Mouse (Mus musculus): ENCODE results near the gene Gramd2. TPM values are rescaled to one million over a fixed set of nuclear protein-coding genes. Genes with fewer than 3 reads are reported as not detected.

Gramd2 gene
- polyA plus RNA-seq, 1 experiment, result 113 TPM

DNA sequence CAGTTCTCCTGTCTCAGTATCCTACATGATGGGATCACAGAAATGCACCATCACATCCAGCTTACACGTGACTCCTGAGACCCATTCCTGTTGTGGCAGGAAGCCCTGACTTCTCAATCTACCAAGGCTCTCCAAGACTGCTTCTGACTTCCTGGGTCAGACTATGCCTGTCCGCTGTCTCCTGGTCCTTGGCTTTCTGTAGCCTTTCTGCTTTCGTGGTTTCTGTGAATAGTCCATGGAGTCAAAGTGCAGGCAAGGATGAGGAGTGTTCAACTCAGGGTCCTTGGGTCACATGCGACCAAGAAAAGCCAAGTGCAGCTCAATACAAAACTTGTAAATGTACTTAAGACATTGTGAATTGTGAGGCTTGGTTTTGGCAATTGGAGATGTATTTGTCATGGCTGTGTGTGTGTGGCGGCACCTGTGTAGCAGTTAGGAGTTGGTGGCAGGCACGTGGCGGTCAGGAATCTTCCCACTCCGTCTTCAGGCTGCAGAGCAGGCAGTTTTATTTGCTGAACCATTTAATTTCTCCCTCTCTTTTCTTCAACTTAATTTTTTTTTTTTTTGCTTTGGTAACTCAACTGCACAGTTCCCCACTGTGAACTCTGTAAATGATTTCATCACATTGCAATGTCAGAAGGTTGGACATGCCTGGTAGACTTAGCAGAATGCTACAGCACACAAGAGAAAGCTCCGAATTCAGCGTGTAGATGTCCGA is 47.8 kb downstream of the Gramd2 start:
- Histone ChIP-seq H3K4me1 (ENCODE audit: control insufficient read depth, insufficient read depth, low read length) (no peaks in the 10 kb centered on the region; the same call in 1 of the 2 replicates), H3K4me3 (replicated peaks; ENCODE audit: extremely low read depth, low read depth, low read length) (no peak overlapping the region)
- 68% methylated on average over 11 of the region's 11 CpGs for whole genome bisulfite sequencing
- DNase-seq, result no peak
- no peak for TF ChIP-seq CTCF (IDR thresholded peaks at IDR 0.05; ENCODE audit: insufficient read depth, low read length)
- TF ChIP-seq POLR2A (IDR thresholded peaks at IDR 0.05; ENCODE audit: borderline replicate concordance, extremely low read depth, low read depth, low read length), result no peak

DNA sequence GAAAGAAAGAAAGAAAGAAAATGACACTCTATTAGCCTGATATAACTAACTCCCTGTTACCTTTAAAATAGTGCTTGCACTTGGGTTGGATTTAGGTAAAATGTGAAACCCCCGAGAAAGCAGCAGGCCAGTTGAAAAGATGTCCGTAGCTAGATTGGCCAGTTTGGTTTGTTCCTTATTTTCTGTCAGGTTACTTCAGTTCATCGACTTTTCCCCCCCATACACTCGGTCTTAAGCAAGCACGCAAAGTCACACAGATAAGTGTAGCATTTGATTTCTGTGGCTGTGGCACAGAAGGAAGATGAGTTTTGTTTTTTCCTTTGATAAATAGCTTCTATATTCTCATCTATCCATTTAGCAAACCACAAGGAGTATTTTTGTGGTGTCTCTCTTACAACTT is 51.2 kb downstream of the Gramd2 start:
- WGBS, result 87% methylated on average over 5 of the region's 5 CpGs
- Histone ChIP-seq H3K4me1 (ENCODE audit: control insufficient read depth, insufficient read depth, low read length) (no peaks in the 10 kb centered on the region; the same call in none of the 2 replicates), H3K4me3 (replicated peaks; ENCODE audit: extremely low read depth, low read depth, low read length) (no peak overlapping the region)
- DNase-seq, result no peak
- TF ChIP-seq CTCF (IDR thresholded peaks at IDR 0.05; ENCODE audit: insufficient read depth, low read length) (no peak), POLR2A (IDR thresholded peaks at IDR 0.05; ENCODE audit: borderline replicate concordance, extremely low read depth, low read depth, low read length) (no peak)

DNA sequence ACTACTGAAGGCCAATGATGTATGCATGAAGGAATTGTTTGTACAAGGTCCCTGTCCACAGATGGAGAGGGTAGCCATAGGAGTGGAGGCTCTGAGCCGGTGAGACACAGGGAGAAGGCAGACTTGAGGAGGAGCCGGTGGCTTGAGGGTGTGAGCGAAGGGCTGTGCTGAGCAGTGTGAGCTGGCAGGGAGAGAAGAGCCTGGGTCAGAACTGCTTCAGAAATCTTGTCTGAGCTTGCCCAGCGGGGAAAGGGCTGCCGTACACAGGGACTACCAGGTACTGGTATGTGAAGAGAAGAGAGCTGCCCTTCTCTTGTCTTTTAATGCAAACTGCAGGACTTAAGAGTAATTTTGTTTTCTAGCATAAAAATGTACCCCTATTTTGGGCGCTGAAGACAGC is 53.1 kb downstream of the Gramd2 start:
- TF ChIP-seq CTCF (IDR thresholded peaks at IDR 0.05; ENCODE audit: insufficient read depth, low read length) (no peak), POLR2A (IDR thresholded peaks at IDR 0.05; ENCODE audit: borderline replicate concordance, extremely low read depth, low read depth, low read length) (no peak)
- H3K4me3 ChIP-seq (replicated peaks; ENCODE audit: extremely low read depth, low read depth, low read length), result no peak overlapping the region
- no peaks in the 10 kb centered on the region; the same call in 1 of the 2 replicates for H3K4me1 ChIP-seq (ENCODE audit: control insufficient read depth, insufficient read depth, low read length)
- WGBS, result 52% methylated on average over 6 of the region's 6 CpGs
- DNase-seq, result no peak

DNA sequence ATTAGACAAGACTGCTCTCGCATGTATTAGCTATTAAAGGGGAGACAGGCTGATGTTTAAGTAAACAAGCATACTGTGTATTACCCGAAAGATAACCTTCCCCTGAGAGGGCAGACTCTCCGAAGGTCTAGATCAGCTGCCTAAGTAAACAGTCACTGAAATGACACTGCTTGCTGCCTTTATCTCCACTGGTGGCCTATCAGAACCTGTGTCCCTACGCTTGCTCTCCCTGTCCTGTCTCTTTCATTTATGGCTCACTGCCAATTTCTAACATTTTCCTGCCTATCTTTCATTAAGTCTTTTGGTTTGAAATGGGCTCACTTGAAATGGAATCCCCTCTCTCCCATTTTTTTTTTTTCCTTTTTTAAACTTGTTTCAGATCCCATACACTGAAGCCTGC is 55.5 kb downstream of the Gramd2 start:
- no peak overlapping the region for H3K4me3 ChIP-seq (replicated peaks; ENCODE audit: extremely low read depth, low read depth, low read length)
- WGBS, result 55% methylated on average over 4 of the region's 4 CpGs
- DNase-seq, result no peak
- H3K4me1 ChIP-seq (ENCODE audit: control insufficient read depth, insufficient read depth, low read length), result no peaks in the 10 kb centered on the region; the same call in 1 of the 2 replicates
- TF ChIP-seq CTCF (IDR thresholded peaks at IDR 0.05; ENCODE audit: insufficient read depth, low read length) (no peak), POLR2A (IDR thresholded peaks at IDR 0.05; ENCODE audit: borderline replicate concordance, extremely low read depth, low read depth, low read length) (no peak)

DNA sequence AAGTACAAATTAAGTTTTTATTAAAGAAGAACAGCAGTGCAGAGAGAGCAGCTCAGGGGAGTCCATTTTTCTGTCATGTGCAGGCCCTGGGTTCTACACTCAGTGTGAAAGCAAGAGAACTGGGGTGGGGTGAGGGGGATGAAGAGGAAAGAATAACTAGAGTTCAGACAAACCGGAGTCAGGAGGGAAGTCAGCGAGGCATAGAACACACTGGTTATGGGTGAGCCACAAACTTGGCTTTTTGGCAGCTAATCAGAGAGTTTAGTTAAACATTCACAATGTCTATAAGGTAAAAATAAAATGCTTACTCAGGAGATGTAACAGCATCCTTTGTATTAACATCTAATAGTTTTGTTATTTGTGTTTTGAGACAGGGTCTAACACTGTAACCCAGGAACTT is 60.6 kb downstream of the Gramd2 start:
- Histone ChIP-seq H3K4me1 (ENCODE audit: control insufficient read depth, insufficient read depth, low read length) (no peaks in the 10 kb centered on the region), H3K4me3 (replicated peaks; ENCODE audit: extremely low read depth, low read depth, low read length) (no peak overlapping the region)
- DNase-seq, result no peak
- TF ChIP-seq CTCF (IDR thresholded peaks at IDR 0.05; ENCODE audit: insufficient read depth, low read length) (no peak), POLR2A (IDR thresholded peaks at IDR 0.05; ENCODE audit: borderline replicate concordance, extremely low read depth, low read depth, low read length) (no peak)
- 72% methylated on average over 2 of the region's 2 CpGs for WGBS

DNA sequence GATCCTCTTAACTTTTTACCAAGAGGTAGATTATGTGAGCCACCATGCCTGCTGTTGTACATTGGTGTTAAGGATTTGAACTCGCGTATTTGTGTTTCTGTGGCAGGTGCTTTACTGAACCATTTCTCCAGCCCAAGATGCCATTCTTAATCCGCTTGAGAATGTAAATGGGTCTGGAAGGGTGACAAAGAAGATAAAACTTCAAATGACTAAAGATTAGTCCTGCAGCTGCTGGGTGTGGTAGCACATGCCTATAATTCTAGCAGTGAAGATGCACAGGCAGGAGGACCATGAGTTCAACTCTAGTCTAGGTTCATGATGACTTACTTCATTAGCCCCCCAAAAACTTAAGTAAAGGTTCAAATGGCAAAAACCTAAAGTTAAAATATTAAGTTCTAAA is 64.0 kb downstream of the Gramd2 start:
- TF ChIP-seq CTCF (IDR thresholded peaks at IDR 0.05; ENCODE audit: insufficient read depth, low read length) (no peak), POLR2A (IDR thresholded peaks at IDR 0.05; ENCODE audit: borderline replicate concordance, extremely low read depth, low read depth, low read length) (no peak)
- no peak for DNase-seq
- Histone ChIP-seq H3K4me3 (replicated peaks; ENCODE audit: extremely low read depth, low read depth, low read length) (no peak overlapping the region), H3K4me1 (ENCODE audit: control insufficient read depth, insufficient read depth, low read length) (no peaks in the 10 kb centered on the region)
- 97% methylated on average over 3 of the region's 3 CpGs for WGBS

DNA sequence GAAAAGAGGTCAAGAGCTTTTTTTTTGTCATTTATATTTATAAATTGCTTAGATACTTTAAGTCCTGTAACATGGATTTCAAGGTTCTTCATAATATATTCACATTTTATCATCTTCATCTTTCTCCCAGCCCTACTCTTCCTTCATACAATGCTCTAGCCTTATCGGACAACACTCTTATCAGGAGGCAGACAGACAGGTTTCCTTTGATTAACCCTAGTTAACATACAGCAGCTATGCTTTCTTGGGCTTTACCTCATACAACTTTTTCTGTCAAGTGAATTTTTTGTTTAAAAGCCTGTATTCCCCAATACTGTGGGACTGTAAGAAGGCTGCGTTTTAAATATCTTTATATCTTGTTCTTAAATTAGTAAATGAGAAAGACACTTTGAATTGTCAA is 68.4 kb downstream of the Gramd2 start:
- 81% methylated on average over 2 of the region's 2 CpGs for WGBS
- Histone ChIP-seq H3K4me1 (ENCODE audit: control insufficient read depth, insufficient read depth, low read length) (peaks cover 3% of the 10 kb centered on the region), H3K4me3 (replicated peaks; ENCODE audit: extremely low read depth, low read depth, low read length) (no peak overlapping the region)
- no peak for DNase-seq
- TF ChIP-seq CTCF (IDR thresholded peaks at IDR 0.05; ENCODE audit: insufficient read depth, low read length) (no peak), POLR2A (IDR thresholded peaks at IDR 0.05; ENCODE audit: borderline replicate concordance, extremely low read depth, low read depth, low read length) (no peak)

DNA sequence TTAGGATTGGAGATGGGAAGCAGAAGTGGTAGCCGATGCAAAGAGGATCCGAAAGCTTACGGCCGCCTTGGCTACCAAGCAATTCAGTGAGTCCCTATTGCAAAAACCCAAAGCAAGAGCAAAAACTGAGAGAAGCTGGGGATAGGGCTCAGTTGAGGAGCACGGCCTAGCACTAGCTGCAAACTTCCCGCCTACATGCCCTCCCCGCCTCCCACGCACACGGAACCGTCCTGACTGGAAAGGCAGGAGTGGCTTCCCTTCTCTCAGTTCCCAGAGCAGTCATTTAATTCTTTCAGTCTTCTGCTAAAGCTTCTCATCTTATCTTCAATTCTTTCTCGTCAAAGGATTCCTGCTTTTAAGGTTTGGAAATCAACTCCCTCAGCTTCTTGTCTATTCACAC is 69.0 kb downstream of the Gramd2 start:
- DNase-seq, result no peak
- WGBS, result 78% methylated on average over 11 of the region's 11 CpGs

DNA sequence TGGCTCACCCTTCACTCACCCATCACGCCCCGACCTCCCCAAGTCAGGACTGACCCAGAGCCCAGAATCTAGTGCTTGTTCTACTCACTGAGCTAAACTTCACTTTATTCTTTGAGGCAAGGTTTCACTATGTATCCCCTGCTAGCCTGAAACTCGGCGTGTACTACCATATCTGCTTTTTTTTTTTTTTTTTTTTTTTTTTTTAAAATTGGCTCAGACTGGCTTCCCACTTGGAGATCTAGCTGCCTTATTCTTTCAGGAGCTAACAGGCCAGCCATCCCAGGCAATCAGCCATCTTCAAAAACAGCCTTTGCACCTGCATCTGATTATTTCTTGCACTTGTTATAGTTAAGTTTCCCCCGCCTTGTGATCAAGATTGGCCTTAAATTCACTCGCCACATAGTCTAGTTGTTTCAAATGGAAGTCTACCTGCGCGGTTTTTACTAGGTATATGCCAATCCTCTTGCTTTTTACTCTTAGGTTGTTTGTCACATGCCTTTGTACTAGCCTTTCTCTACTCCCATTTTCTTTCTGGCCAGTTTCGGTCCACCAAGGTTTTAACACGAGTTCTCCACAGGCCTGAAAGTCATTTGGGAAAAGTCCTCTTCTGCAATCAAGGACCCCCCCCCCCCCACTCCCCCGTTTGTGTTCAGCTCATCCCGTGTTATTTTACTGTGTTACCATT is 69.8 kb downstream of the Gramd2 start:
- TF ChIP-seq CTCF (IDR thresholded peaks at IDR 0.05; ENCODE audit: insufficient read depth, low read length) (no peak), POLR2A (IDR thresholded peaks at IDR 0.05; ENCODE audit: borderline replicate concordance, extremely low read depth, low read depth, low read length) (no peak)
- WGBS, result 26% methylated on average over 12 of the region's 12 CpGs
- no peak for DNase-seq
- H3K4me3 ChIP-seq (replicated peaks; ENCODE audit: extremely low read depth, low read depth, low read length), result peak overlapping the region; percentile 100
- H3K4me1 ChIP-seq (ENCODE audit: control insufficient read depth, insufficient read depth, low read length), result peaks cover 3% of the 10 kb centered on the region

More for the DNA sequence above, 69.0 kb downstream of the Gramd2 start:
- Histone ChIP-seq H3K4me3 (replicated peaks; ENCODE audit: extremely low read depth, low read depth, low read length) (no peak overlapping the region), H3K4me1 (ENCODE audit: control insufficient read depth, insufficient read depth, low read length) (peaks cover 3% of the 10 kb centered on the region)
- no peak for TF ChIP-seq POLR2A (IDR thresholded peaks at IDR 0.05; ENCODE audit: borderline replicate concordance, extremely low read depth, low read depth, low read length)
- no peak for TF ChIP-seq CTCF (IDR thresholded peaks at IDR 0.05; ENCODE audit: insufficient read depth, low read length)
